Mouse (Mus musculus) kidney, adult 2 months (tissue): ENCODE measurements around the gene Medag.

Experiments
- CTCF ChIP-seq: fragments of 200-500 bp; conservative IDR thresholded peaks from 2 replicates; pipeline ENCODE4 v1.5.1; 2011; ENCODE audit warnings: low read depth, mild to moderate bottlenecking, control low read depth, low read length, moderate library complexity, mixed read lengths; ENCODE audit not compliant: insufficient read depth, insufficient read length
- POLR2A ChIP-seq: fragments of 200-500 bp; IDR thresholded peaks from one replicate; pipeline ENCODE4 v1.6.1; 2011; ENCODE audit warnings: low read depth, low read length, control low read depth

GRCm38 (mm10) chr5:149412671-149413070 lies 1.1 kb downstream of the Medag start:
- TF ChIP-seq CTCF = no peak
- no peak for TF ChIP-seq POLR2A
